Mouse (Mus musculus): Measurements from ENCODE around the gene Laptm4a.

Laptm4a gene

GRCm38 (mm10) chr12:8921394-8922368 is at the start of gene Laptm4a:
Laptm4a (plus strand) TSS chr12:8921664.
- peak; percentile 98 for DNase-seq (ENCODE audit: low spot score)

GRCm38 (mm10) chr12:8875583-8875982 is 45.9 kb upstream of the Laptm4a start:
- no peak for DNase-seq (ENCODE audit: low spot score)

GRCm38 (mm10) chr12:8876865-8877264 is 44.6 kb upstream of the Laptm4a start:
- DNase-seq (ENCODE audit: low spot score) = peak; percentile 41

GRCm38 (mm10) chr12:8877413-8877812 is 44.1 kb upstream of the Laptm4a start:
- no peak for DNase-seq (ENCODE audit: low spot score)

- no peak for DNase-seq (ENCODE audit: low spot score)
Observed at GRCm38 (mm10) chr12:8878752-8879151, 42.7 kb upstream of the Laptm4a start.

GRCm38 (mm10) chr12:8879389-8879788 is 42.1 kb upstream of the Laptm4a start:
- no peak for DNase-seq (ENCODE audit: low spot score)

- DNase-seq (ENCODE audit: low spot score) = peak; percentile 90
Observed at GRCm38 (mm10) chr12:8881736-8882135, 39.7 kb upstream of the Laptm4a start.

- no peak for DNase-seq (ENCODE audit: low spot score)
Observed at GRCm38 (mm10) chr12:8882376-8882775, 39.1 kb upstream of the Laptm4a start.

- DNase-seq (ENCODE audit: low spot score) = peak; percentile 36
Observed at GRCm38 (mm10) chr12:8884426-8885145, 36.9 kb upstream of the Laptm4a start.

GRCm38 (mm10) chr12:8885146-8885543 is 36.3 kb upstream of the Laptm4a start:
- no peak for DNase-seq (ENCODE audit: low spot score)

GRCm38 (mm10) chr12:8885950-8886349 is 35.5 kb upstream of the Laptm4a start:
- DNase-seq (ENCODE audit: low spot score) = no peak

- DNase-seq (ENCODE audit: low spot score) = no peak
Observed at GRCm38 (mm10) chr12:8888445-8888844, 33.0 kb upstream of the Laptm4a start.

GRCm38 (mm10) chr12:8889117-8889665 is 32.3 kb upstream of the Laptm4a start:
- DNase-seq (ENCODE audit: low spot score) = peak; percentile 88

- DNase-seq (ENCODE audit: low spot score) = no peak
Observed at GRCm38 (mm10) chr12:8892876-8893532, 28.5 kb upstream of the Laptm4a start.

- DNase-seq (ENCODE audit: low spot score) = no peak
Observed at GRCm38 (mm10) chr12:8897140-8897539, 24.3 kb upstream of the Laptm4a start.

GRCm38 (mm10) chr12:8898879-8899785 is 22.3 kb upstream of the Laptm4a start:
- no peak for DNase-seq (ENCODE audit: low spot score)

GRCm38 (mm10) chr12:8900107-8900698 is 21.3 kb upstream of the Laptm4a start:
- DNase-seq (ENCODE audit: low spot score) = no peak

GRCm38 (mm10) chr12:8900919-8901663 is 20.4 kb upstream of the Laptm4a start:
- peak; percentile 44 for DNase-seq (ENCODE audit: low spot score)

- no peak for DNase-seq (ENCODE audit: low spot score)
Observed at GRCm38 (mm10) chr12:8901934-8902333, 19.5 kb upstream of the Laptm4a start.

GRCm38 (mm10) chr12:8902479-8902878 is 19.0 kb upstream of the Laptm4a start:
- DNase-seq (ENCODE audit: low spot score) = no peak

Measured in adipocyte (in vitro differentiated cells).